Comparison of ENCODE assay signal across 8 mouse cellular contexts in genomic region chr12:16895221-16895928, GRCm38 (mm10). TPM values are rescaled to one million over a fixed set of nuclear protein-coding genes. Genes with fewer than 3 reads are reported as not detected.
A peak's percentile ranks its signal among the peaks of the same experiment; 100 is the strongest.
DNase-seq lines count a peak whose midpoint lies in the region; ATAC-seq and TF ChIP-seq lines count a peak whose summit lies in the region.

No protein-coding gene starts in this region.

- peak overlapping the region; percentile 95 for H3K27ac ChIP-seq in embryonic facial prominence, embryonic 14.5 days (replicated peaks; ENCODE audit: low read depth, low read length)
- H3K27ac ChIP-seq in heart, embryonic 13.5 days (replicated peaks) = peak overlapping the region; percentile 99
- H3K27ac ChIP-seq in limb, embryonic 13.5 days = peak overlapping the region; percentile 94
- peak overlapping the region; percentile 93 for H3K27ac ChIP-seq in midbrain, embryonic 16.5 days (ENCODE audit: low read length)
- no peak overlapping the region for H3K27ac ChIP-seq in thymus, adult 2 months (ENCODE audit: control insufficient read depth, insufficient read depth, low read length)

- peak overlapping the region; percentile 81 for H3K4me2 ChIP-seq in embryonic facial prominence, embryonic 14.5 days (ENCODE audit: low read depth, low read length)
- H3K4me2 ChIP-seq in heart, embryonic 13.5 days = peak overlapping the region; percentile 91
- H3K4me2 ChIP-seq in limb, embryonic 13.5 days (replicated peaks) = peak overlapping the region; percentile 78
- H3K4me2 ChIP-seq in midbrain, embryonic 16.5 days (ENCODE audit: low read length) = peak overlapping the region; percentile 91

- ATAC-seq in embryonic facial prominence, embryonic 14.5 days (ENCODE audit: low read depth) = peak; percentile 10; the same call in 1 of the 2 replicates
- peak; percentile 11; the same call in 1 of the 2 replicates for ATAC-seq in heart, embryonic 13.5 days (ENCODE audit: extremely low read depth, insufficient number of reproducible peaks, low FRiP score, low TSS enrichment)
- peak; percentile 46 for ATAC-seq in limb, embryonic 13.5 days (ENCODE audit: low FRiP score, low read depth)
- peak; percentile 77 for ATAC-seq in midbrain, embryonic 16.5 days

- peak overlapping the region; percentile 88 for H3K4me3 ChIP-seq in embryonic facial prominence, embryonic 14.5 days (ENCODE audit: low read depth, low read length)
- H3K4me3 ChIP-seq in heart, embryonic 13.5 days = peak overlapping the region; percentile 85
- H3K4me3 ChIP-seq in limb, embryonic 13.5 days = peak overlapping the region; percentile 88
- peak overlapping the region; percentile 91 for H3K4me3 ChIP-seq in midbrain, embryonic 16.5 days (ENCODE audit: low read depth, low read length)
- H3K4me3 ChIP-seq in thymus, adult 2 months (ENCODE audit: control insufficient read depth, insufficient read depth, low read length) = peak overlapping the region; percentile 71

- WGBS in embryonic facial prominence, embryonic 14.5 days = 0% methylated on average over 25 of the region's 41 CpGs
- WGBS in heart, embryonic 13.5 days = under 1% methylated on average over 41 of the region's 41 CpGs
- WGBS in limb, embryonic 13.5 days = 0% methylated on average over 35 of the region's 41 CpGs
- WGBS in midbrain, embryonic 16.5 days = under 1% methylated on average over 38 of the region's 41 CpGs
- WGBS in thymus, adult 2 months = under 1% methylated on average over 40 of the region's 41 CpGs

- no peak for TF ChIP-seq POLR2A in thymus, adult 2 months (IDR thresholded peaks at IDR 0.05; ENCODE audit: control insufficient read depth, extremely low read depth, insufficient read depth, low read length, poor library complexity)

- peaks cover 21% of the 10 kb centered on the region for H3K4me1 ChIP-seq in embryonic facial prominence, embryonic 14.5 days (ENCODE audit: control insufficient read depth, insufficient read depth, low read length)
- peaks cover 46% of the 10 kb centered on the region for H3K4me1 ChIP-seq in heart, embryonic 13.5 days
- H3K4me1 ChIP-seq in limb, embryonic 13.5 days = peaks cover 34% of the 10 kb centered on the region
- peaks cover 25% of the 10 kb centered on the region for H3K4me1 ChIP-seq in midbrain, embryonic 16.5 days (ENCODE audit: control insufficient read depth, insufficient read depth, low read length)
- peaks cover 7% of the 10 kb centered on the region; the same call in 1 of the 2 replicates for H3K4me1 ChIP-seq in thymus, adult 2 months (replicated peaks; ENCODE audit: control insufficient read depth, insufficient read depth, low read length)

- H3K9ac ChIP-seq in embryonic facial prominence, embryonic 14.5 days (ENCODE audit: low read depth, low read length) = peak overlapping the region; percentile 93
- peak overlapping the region; percentile 99 for H3K9ac ChIP-seq in heart, embryonic 13.5 days
- peak overlapping the region; percentile 92 for H3K9ac ChIP-seq in limb, embryonic 13.5 days
- H3K9ac ChIP-seq in midbrain, embryonic 16.5 days (ENCODE audit: low read depth, low read length) = peak overlapping the region; percentile 95

- TF ChIP-seq CTCF in thymus, adult 2 months (IDR thresholded peaks at IDR 0.05; ENCODE audit: borderline replicate concordance, control insufficient read depth, extremely low read depth, insufficient read depth, low read length, poor library complexity) = no peak

- H3K9me3 ChIP-seq in embryonic facial prominence, embryonic 14.5 days (ENCODE audit: control insufficient read depth, low read length) = no peaks in the 10 kb centered on the region
- H3K9me3 ChIP-seq in heart, embryonic 13.5 days = no peaks in the 10 kb centered on the region
- no peaks in the 10 kb centered on the region for H3K9me3 ChIP-seq in limb, embryonic 13.5 days
- H3K9me3 ChIP-seq in midbrain, embryonic 16.5 days (replicated peaks; ENCODE audit: control insufficient read depth, low read length, poor library complexity, severe bottlenecking) = no peaks in the 10 kb centered on the region

- H3K36me3 ChIP-seq in embryonic facial prominence, embryonic 14.5 days (ENCODE audit: control insufficient read depth, insufficient read depth, low read length) = no peaks in the 10 kb centered on the region
- no peaks in the 10 kb centered on the region for H3K36me3 ChIP-seq in heart, embryonic 13.5 days
- H3K36me3 ChIP-seq in limb, embryonic 13.5 days = no peaks in the 10 kb centered on the region
- H3K36me3 ChIP-seq in midbrain, embryonic 16.5 days (ENCODE audit: control insufficient read depth, insufficient read depth, low read length) = no peaks in the 10 kb centered on the region
- H3K36me3 ChIP-seq in thymus, adult 2 months (ENCODE audit: control insufficient read depth, insufficient read depth, low read length) = no peaks in the 10 kb centered on the region

- peak; percentile 54 to 56 for DNase-seq in lung, adult 18-20 months
- DNase-seq in lung, postnatal 25 days (ENCODE audit: low spot score) = no peak
- DNase-seq in adrenal gland, postnatal 36 days = peak; percentile 61
- DNase-seq in embryonic facial prominence, embryonic 14.5 days (ENCODE audit: low spot score) = peak; percentile 49
- DNase-seq in thymus, adult 2 months = peak; percentile 61

- no peaks in the 10 kb centered on the region for H3K27me3 ChIP-seq in embryonic facial prominence, embryonic 14.5 days (replicated peaks; ENCODE audit: control insufficient read depth, insufficient read depth, low read length)
- no peaks in the 10 kb centered on the region for H3K27me3 ChIP-seq in heart, embryonic 13.5 days (replicated peaks)
- no peaks in the 10 kb centered on the region for H3K27me3 ChIP-seq in limb, embryonic 13.5 days
- no peaks in the 10 kb centered on the region for H3K27me3 ChIP-seq in midbrain, embryonic 16.5 days (ENCODE audit: control insufficient read depth, insufficient read depth, low read depth, low read length)
- no peaks in the 10 kb centered on the region for H3K27me3 ChIP-seq in thymus, adult 2 months (ENCODE audit: control insufficient read depth, insufficient read depth, low read length)

RNA-seq across cellular contexts. Expression of gene Rock2, which starts 0.7 kb away (rescaled TPM):
- total RNA-seq in adrenal gland, postnatal 36 days (2021) = 10 to 100 TPM; 78.1 to 93.7 TPM
- 19.6 and 23.5 TPM in 2 replicates for polyA plus RNA-seq in embryonic facial prominence, embryonic 14.5 days (2014; fragmentation: Nextera tagmentation; extraction: Ambion mirVana)
- 15.6 and 16.1 TPM in 2 replicates for polyA plus RNA-seq in heart, embryonic 13.5 days (2015; fragmentation: Nextera tagmentation; extraction: Ambion mirVana)
- 14.7 and 14.9 TPM in 2 replicates for polyA plus RNA-seq in limb, embryonic 13.5 days (2015; fragmentation: Nextera tagmentation; extraction: Ambion mirVana)
- 12.5 and 14.5 TPM in 2 replicates for polyA plus RNA-seq in midbrain, embryonic 16.5 days (2015; fragmentation: Nextera tagmentation; extraction: Ambion mirVana)
- 4.9 and 5.4 TPM in 2 replicates for polyA plus RNA-seq in thymus, adult 2 months (2012; rRNA removed)

Comparison
In these comparisons a context has a peak if more than half of its experiments do, and no peak if none do; other contexts are left out.
1. ATAC-seq: peak in every context shown above with its lines; median percentile 77 in midbrain, embryonic 16.5 days; 46 in limb, embryonic 13.5 days; 11 in heart, embryonic 13.5 days; 10 in embryonic facial prominence, embryonic 14.5 days.